Mouse (Mus musculus): ENCODE data around the gene E330021D16Rik. TPM values are rescaled to one million over a fixed set of nuclear protein-coding genes. Genes with fewer than 3 reads are reported as not detected.

Gene E330021D16Rik
- total and polyA plus RNA-seq, 3 experiments, result not detected

DNA sequence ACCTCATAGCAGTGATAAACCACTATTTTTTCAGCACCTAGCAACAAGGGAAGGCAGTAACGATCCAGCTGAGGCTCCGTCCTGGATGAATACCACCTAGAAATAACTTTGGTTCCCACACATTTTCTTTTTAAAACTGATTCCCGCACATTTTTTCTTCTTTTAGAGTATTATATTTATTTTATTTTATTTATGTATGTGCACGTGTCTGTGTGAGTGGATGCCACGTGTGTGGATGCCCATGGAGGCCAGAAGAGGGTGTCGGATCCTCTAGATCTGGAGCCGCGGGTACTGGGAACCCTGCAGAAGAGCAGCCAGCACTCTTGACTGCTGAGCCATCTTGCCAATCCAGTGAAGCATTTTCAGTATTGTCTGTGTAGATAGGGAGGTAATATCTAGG, 52.1 kb downstream of the E330021D16Rik start:
- no peak for TF ChIP-seq EP300 (IDR thresholded peaks at IDR 0.05; ENCODE audit: low read length)
- no peak for TF ChIP-seq ZMIZ1 (IDR thresholded peaks at IDR 0.05; ENCODE audit: low read depth, low read length)
- no peak for TF ChIP-seq CTCF (conservative IDR thresholded peaks at IDR 0.05 in 1 of 2, IDR thresholded peaks at IDR 0.05 in 1 of 2; ENCODE audit: low read depth in 2 of 2, low read length in 2 of 2)
- no peak for TF ChIP-seq GABPA (IDR thresholded peaks at IDR 0.05; ENCODE audit: insufficient replicate concordance, low read depth, low read length)
- TF ChIP-seq RCOR1 (conservative IDR thresholded peaks at IDR 0.05; ENCODE audit: low read depth, low read length), result no peak
- no peak for TF ChIP-seq USF2 (conservative IDR thresholded peaks at IDR 0.05; ENCODE audit: low read depth, low read length)
- H3K27ac ChIP-seq (ENCODE audit: insufficient read depth, low read depth), result no peak overlapping the region
- in situ Hi-C loops (cut with MboI; ENCODE audit: low pct_ligation_motif_present, low pct_unique_long_range_greater_than_20kb, low sequenced_read_pairs), result loop anchor here (25.0 kb wide), 1 partner anchor 926 kb away; no protein-coding TSS in a partner anchor
- H3K36me3 ChIP-seq (replicated peaks in 1 of 2; ENCODE audit: control insufficient read depth in 1 of 2, insufficient read depth in 1 of 2, low read length in 1 of 2), result no peaks in the 10 kb centered on the region
- dilution Hi-C loops (cut with MboI; ENCODE audit: extremely low pct_ligation_motif_present, extremely low pct_unique_long_range_greater_than_20kb, low sequenced_read_pairs), result no loop called here
- H3K9me3 ChIP-seq (replicated peaks; ENCODE audit: low read length), result peaks cover 6% of the 10 kb centered on the region
- no peaks in the 10 kb centered on the region; a peak in 1 of 4 replicates for H3K4me1 ChIP-seq (ENCODE audit: control insufficient read depth in 1 of 2, insufficient read depth in 2 of 2)
- no peaks in the 10 kb centered on the region for H3K79me2 ChIP-seq (replicated peaks; ENCODE audit: control insufficient read depth, extremely low read depth, insufficient read depth, poor library complexity, severe bottlenecking)
- no peak for DNase-seq (ENCODE audit: extremely low read depth)
- H3K9ac ChIP-seq (ENCODE audit: insufficient read depth, low read depth), result no peak overlapping the region
- no peak overlapping the region for H3K4me3 ChIP-seq (replicated peaks in 1 of 3; ENCODE audit: low read depth in 2 of 3, low read length in 2 of 3, poor library complexity in 1 of 3)
- peaks cover 26% of the 10 kb centered on the region for H3K27me3 ChIP-seq (replicated peaks)
- no peak overlapping the region for H3K4me2 ChIP-seq (ENCODE audit: insufficient read depth, low read depth, poor library complexity, severe bottlenecking)

DNA sequence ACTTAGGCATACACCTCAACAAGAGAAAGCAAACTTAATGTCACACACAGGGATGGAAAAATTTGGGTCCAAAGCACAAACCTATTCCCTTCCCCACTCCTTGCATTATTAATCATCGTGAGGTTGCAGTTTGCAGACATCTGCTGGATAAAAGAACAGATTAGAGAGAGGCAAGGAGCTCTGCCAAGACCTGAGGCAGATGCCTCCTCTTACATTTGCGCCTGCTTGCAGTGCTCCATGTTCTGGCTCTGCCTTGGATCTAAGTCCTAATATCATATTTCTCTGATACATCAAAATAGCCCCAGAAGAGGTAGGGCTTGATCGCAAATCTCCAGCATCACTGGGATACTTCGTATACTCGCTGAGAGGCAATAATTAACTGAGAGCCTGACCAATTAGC, 56.9 kb downstream of the E330021D16Rik start:
- no peaks in the 10 kb centered on the region for H3K36me3 ChIP-seq (replicated peaks in 1 of 2; ENCODE audit: control insufficient read depth in 1 of 2, insufficient read depth in 1 of 2, low read length in 1 of 2)
- peaks cover 0 to 3% of the 10 kb centered on the region in 2 experiments; a peak in 2 of 4 replicates for H3K4me1 ChIP-seq (ENCODE audit: control insufficient read depth in 1 of 2, insufficient read depth in 2 of 2)
- in situ Hi-C loops (cut with MboI; ENCODE audit: low pct_ligation_motif_present, low pct_unique_long_range_greater_than_20kb, low sequenced_read_pairs) (loop anchor here (25.0 kb wide), 1 partner anchor 921 kb away; no protein-coding TSS in a partner anchor), dilution Hi-C loops (cut with MboI; ENCODE audit: extremely low pct_ligation_motif_present, extremely low pct_unique_long_range_greater_than_20kb, low sequenced_read_pairs) (no loop called here)
- peaks cover 30% of the 10 kb centered on the region for H3K27me3 ChIP-seq (replicated peaks)
- no peak for TF ChIP-seq HCFC1 (IDR thresholded peaks at IDR 0.05; ENCODE audit: low read depth, low read length)
- no peak for TF ChIP-seq JUND (conservative IDR thresholded peaks at IDR 0.05; ENCODE audit: low read depth, low read length)
- TF ChIP-seq RAD21 (IDR thresholded peaks at IDR 0.05; ENCODE audit: low read depth, low read length), result no peak
- no peak for TF ChIP-seq IRF4 (IDR thresholded peaks at IDR 0.05; ENCODE audit: low read depth, low read length)
- TF ChIP-seq POLR2A (IDR thresholded peaks at IDR 0.05; ENCODE audit: low read depth, low read length), result no peak
- no peak for TF ChIP-seq USF1 (IDR thresholded peaks at IDR 0.05; ENCODE audit: low read depth, low read length)
- TF ChIP-seq BHLHE40 (IDR thresholded peaks at IDR 0.05; ENCODE audit: low read depth, low read length), result no peak
- no peak overlapping the region for H3K9ac ChIP-seq (ENCODE audit: insufficient read depth, low read depth)
- H3K79me2 ChIP-seq (replicated peaks; ENCODE audit: control insufficient read depth, extremely low read depth, insufficient read depth, poor library complexity, severe bottlenecking), result no peaks in the 10 kb centered on the region
- DNase-seq (ENCODE audit: extremely low read depth), result no peak
- no peaks in the 10 kb centered on the region for H3K9me3 ChIP-seq (replicated peaks; ENCODE audit: low read length)
- H3K4me3 ChIP-seq (replicated peaks in 1 of 3; ENCODE audit: low read depth in 2 of 3, low read length in 2 of 3, poor library complexity in 1 of 3), result no peak overlapping the region
- H3K27ac ChIP-seq (ENCODE audit: insufficient read depth, low read depth), result no peak overlapping the region
- no peak overlapping the region for H3K4me2 ChIP-seq (ENCODE audit: insufficient read depth, low read depth, poor library complexity, severe bottlenecking)

All from CH12.LX (cell line).